Mouse (Mus musculus) left cerebral cortex, postnatal 14 days (tissue): Measurements from ENCODE around the gene Nhlrc1. TPM values are rescaled to one million over a fixed set of nuclear protein-coding genes. Genes with fewer than 3 reads are reported as not detected.

ENCODE experiments used
- DNase-seq, 2 experiments: peaks; one replicate each; pipeline ENCODE4 v3.0.0; 2021 to 2022; ENCODE audit warnings: low spot score in 2 of 2, mixed read lengths in 1 of 2
- intact Hi-C: fragments of 180-260 bp; cut with DNase I; formaldehyde crosslinking; loops from one replicate; pipeline ENCODE4 v1.15.1; 2025
- long read RNA-seq, 2 experiments: library from polyadenylated mRNA; stranded (forward); transcript quantifications; one replicate each; pipeline ENCODE4 v2.0.0; 2021
- total RNA-seq, 2 experiments: library from RNA; stranded (reverse); gene quantifications; 2 replicates each; pipeline ENCODE4 v1.2.3; 2021

Gene Nhlrc1
- 10 to 100 TPM; 13.9 to 15.7 TPM for total RNA-seq
- long read RNA-seq, experiment 1, transcript Nhlrc1-201 (1 exons, 2,294 nt), result major isoform, 32 of 32 reads
- long read RNA-seq, experiment 1, partial matches to known transcripts, result 0 of 32 reads
- long read RNA-seq, experiment 1, other reads (novel, unspliced or antisense), result 0 of 32 reads
- long read RNA-seq, experiment 2, transcript Nhlrc1-201 (1 exons, 2,294 nt), result major isoform, 37 of 37 reads
- long read RNA-seq, experiment 2, partial matches to known transcripts, result 0 of 37 reads
- long read RNA-seq, experiment 2, other reads (novel, unspliced or antisense), result 0 of 37 reads

GRCm38 (mm10) chr13:47014334-47015194 lies at the start of gene Nhlrc1:
Gene Nhlrc1, minus strand, starts transcription at chr13:47014850.
- intact Hi-C loops, result loop anchor here (2.0 to 5.0 kb wide), 2 partner anchors 86 to 287 kb away; partner anchors contain the start of genes Kif13a and Nup153
- DNase-seq, result peak; percentile 82 to 83

- intact Hi-C loops, result no loop called here
- no peak for DNase-seq
These were observed 49.5 kb upstream of the Nhlrc1 start for GRCm38 (mm10) chr13:47063985-47064760.

DNA sequence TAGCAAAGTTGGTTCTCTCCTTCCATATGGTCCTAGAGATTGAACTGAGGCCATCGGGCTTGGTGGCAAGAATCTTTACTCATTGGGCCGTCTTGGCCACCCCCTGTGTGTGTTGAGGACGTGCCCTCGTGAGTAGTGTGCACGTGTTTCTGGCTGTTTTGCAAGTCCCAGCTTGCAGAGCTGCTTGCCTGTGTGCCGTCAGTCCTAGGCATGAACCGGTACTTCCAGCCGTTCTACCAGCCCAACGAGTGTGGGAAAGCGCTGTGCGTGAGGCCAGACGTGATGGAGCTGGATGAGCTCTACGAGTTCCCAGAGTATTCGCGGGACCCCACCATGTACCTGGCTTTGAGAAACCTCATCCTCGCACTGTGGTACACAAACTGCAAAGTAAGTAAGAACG lies 48.1 kb upstream of the Nhlrc1 start:
- no peak for DNase-seq
- intact Hi-C loops, result no loop called here

DNA sequence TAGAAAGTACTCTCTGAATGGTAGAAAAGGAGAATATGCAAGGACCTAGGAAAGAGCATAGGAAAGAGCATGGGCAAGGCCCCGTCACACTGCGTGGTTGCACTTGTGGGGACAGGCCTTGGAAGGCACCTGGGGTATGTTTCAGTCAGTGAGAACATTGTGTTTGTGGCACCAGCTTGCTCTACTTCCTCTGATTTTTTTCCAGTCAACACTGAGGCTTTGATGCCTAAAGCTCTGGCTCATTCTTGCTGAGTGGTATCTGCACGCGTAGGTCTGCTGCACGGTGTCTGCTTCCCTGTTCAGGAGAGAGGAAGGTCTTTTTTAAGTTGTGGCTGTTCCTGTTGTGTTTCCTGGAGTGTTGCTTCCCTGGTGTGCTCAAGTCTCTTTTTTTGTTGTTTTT lies 42.1 kb upstream of the Nhlrc1 start:
- no peak for DNase-seq
- intact Hi-C loops, result no loop called here

DNA sequence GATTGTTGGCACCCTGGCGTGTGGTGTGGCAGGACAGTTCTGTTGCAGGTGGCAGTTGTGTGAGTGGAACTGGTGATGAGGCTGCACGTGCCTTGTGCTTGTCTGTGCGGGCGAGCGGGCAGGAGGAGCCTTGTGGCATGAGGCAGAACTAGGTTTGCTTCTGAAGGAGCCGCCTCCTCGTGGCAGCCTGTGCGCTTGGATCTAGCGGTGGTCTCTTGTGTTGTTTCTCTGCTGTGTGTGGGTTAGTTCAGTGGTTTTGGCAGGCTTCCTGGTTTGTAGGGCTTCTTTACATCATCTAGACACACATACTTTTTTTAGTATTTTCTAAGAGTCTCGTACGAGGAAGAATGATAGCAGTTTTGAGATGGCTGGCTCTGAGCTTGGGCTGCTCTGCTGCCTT lies 41.5 kb upstream of the Nhlrc1 start:
- intact Hi-C loops, result no loop called here
- peak; percentile 76 to 92 for DNase-seq

GRCm38 (mm10) chr13:47053971-47054370 lies 39.3 kb upstream of the Nhlrc1 start:
- intact Hi-C loops, result no loop called here
- DNase-seq, result no peak

DNA sequence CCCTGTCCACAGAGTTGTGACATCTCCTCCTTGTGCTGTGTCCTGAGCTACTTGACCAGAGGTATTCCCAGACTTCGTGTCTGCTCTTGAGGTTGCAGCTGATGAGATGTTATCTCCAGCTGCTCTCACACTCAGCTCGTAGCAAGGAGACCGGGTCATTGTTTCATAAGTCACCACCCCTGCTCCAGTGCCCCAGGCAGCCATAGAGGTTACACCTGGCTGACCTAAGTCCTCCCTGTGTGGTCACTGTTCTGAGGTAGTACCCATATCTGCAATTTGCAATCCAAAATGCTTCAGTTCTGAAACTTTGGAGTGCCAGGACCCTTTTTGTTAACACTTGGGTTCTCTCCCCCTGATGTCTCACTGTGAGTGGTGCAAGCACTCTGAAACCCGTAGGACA lies 35.4 kb upstream of the Nhlrc1 start:
- intact Hi-C loops, result no loop called here
- DNase-seq, result no peak

DNA sequence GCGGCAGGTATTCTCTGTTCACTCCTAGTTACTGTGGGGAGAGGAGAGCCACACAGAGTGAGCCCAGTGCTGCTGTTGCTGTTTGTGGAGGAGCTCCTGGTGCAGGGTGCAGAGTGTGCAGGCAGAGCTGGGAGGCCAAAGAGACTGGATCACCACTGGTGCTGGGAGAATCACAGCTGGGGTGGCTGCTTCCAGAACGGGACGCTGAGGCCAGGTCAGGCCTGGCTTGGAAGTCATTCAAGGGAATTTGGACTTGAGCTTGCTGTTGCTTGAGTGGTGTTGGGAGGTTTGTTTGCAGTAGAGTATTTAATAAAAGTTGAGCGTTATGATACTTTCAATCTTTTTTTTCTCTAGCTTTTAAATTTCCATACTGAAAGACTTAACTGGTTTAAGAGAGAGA lies 33.3 kb upstream of the Nhlrc1 start:
- intact Hi-C loops, result no loop called here
- no peak for DNase-seq

DNA sequence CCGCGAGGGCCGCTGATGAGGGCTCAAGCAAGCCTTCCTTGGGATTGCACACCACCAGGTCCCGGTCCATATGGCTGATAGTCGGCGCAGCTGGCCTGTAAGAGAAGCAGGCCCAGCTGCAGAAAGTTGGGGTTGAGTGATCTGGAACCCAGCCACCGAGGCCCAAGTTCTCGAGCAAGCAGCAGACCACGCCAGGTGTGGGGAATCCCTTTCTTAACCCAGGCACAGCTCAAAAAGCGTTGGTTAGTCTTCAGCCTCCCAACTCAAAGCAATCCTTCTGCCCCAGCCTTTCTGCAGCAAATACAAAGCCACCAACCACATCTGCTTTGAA lies 29.9 kb upstream of the Nhlrc1 start, which contains the start of gene Tpmt:
Gene Tpmt, minus strand, starts transcription at position 121 of the 331 bp plus-strand sequence.
- intact Hi-C loops, result no loop called here
- DNase-seq, result no peak

DNA sequence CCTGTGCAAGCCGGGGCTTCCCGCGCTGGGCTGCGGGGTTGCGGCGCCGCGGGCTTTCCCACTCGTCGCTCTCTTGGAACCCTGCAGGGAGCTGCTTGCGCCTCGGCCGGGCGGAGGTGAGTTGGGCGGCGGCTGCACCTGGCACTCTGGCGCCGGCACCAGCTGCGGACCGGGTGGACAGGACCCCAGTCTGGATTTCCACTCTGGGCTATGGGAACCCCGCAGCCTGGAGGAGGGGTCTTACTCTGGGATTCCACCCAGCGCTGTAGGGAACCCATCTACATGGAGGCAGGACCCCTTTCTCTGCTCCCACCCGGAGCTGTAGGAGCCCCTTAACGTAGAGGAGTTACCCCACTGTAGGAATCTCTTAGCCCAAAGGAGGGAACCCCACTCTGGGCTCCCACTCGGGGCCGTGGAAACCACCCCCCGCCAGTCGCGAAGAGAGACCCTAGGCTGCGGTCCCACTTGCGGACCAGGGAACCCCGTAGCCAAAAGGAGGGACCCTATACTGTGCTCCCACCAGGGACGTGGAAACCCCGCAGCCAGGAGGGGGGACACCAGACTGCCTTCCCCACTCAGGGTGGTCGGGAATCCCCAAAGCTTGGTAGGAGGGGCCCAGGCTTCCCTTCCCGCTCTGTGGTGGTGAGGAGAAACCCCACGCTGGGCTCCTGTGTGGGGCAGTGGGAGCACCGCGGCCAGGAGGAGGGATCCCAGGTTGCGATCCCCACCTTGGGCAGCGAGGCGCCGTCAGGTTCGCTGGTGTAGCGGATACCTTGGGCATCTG lies 29.4 kb upstream of the Nhlrc1 start:
- DNase-seq, result no peak
- intact Hi-C loops, result no loop called here

- intact Hi-C loops, result no loop called here
These were observed 28.5 kb upstream of the Nhlrc1 start, which contains the start of gene Kdm1b for GRCm38 (mm10) chr13:47043030-47043680. Gene Kdm1b, plus strand, starts transcription at chr13:47043499.

GRCm38 (mm10) chr13:47042024-47042633 lies 27.5 kb upstream of the Nhlrc1 start:
- intact Hi-C loops, result no loop called here
- no peak for DNase-seq

More at GRCm38 (mm10) chr13:47043030-47043680, 28.5 kb upstream of the Nhlrc1 start, which contains the start of gene Kdm1b:
- DNase-seq, result peak; percentile 95 to 96

DNA sequence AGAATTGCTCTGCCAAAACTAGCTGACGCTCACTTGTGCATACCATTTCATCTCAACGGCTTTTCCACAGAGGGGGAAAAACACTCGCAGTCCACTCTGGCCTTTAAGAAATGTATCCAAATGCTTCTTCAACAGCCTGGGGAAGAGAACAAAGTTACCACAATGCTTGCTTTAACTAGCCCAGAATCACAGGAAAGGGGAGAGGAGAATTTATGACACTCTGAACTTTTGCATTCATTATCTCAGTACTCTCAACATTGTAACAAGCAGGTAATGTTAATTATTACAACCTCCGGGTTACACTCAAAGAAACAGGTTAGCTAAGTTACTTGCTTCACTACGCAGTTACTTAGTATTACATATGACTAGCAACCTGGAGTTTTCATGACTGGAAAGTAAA lies 25.4 kb upstream of the Nhlrc1 start:
- DNase-seq, result no peak
- intact Hi-C loops, result no loop called here

DNA sequence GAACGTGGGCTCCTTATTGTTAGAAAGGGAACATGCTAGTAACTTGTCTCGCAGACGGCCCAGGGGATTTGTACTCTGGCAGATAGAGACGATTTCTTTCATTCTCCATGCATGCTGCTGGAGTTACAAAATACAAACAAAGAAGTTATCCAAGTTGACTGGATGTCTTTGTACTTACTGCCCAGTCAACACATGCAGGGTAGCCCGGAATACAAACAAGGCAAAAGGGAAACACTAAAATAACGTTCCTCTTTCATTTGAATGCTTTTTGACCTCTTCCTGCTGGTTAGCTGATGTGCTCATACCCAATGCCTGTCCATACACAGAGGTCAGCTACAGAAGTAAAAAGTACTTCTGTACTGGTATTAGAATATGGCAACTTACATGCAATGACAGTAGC lies 23.3 kb upstream of the Nhlrc1 start:
- intact Hi-C loops, result no loop called here
- DNase-seq, result no peak

DNA sequence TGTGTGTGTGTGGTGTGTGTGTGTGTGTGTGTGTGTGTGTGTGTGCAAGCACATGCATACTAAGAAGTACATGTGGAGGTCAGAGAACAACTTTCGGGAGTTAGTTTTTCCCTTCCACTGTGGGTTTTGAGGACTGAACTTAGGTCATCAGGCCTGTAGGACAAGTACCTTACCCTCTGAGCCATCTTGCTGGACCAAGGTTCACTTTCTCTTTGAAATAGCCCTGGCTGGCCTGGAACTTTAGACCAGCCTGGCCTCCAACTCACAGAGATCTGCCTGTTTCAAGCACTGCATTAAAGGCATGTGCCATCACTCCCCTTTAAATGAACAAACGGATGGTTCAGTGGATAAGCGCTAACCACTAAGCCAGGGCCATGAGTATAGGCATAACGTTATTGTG lies 19.0 kb upstream of the Nhlrc1 start:
- intact Hi-C loops, result no loop called here
- DNase-seq, result no peak

- intact Hi-C loops, result no loop called here
- DNase-seq, result no peak
These were observed 15.9 kb upstream of the Nhlrc1 start for GRCm38 (mm10) chr13:47030376-47031107.

- DNase-seq, result no peak
- intact Hi-C loops, result no loop called here
These were observed 6.1 kb upstream of the Nhlrc1 start for GRCm38 (mm10) chr13:47020798-47021197.

DNA sequence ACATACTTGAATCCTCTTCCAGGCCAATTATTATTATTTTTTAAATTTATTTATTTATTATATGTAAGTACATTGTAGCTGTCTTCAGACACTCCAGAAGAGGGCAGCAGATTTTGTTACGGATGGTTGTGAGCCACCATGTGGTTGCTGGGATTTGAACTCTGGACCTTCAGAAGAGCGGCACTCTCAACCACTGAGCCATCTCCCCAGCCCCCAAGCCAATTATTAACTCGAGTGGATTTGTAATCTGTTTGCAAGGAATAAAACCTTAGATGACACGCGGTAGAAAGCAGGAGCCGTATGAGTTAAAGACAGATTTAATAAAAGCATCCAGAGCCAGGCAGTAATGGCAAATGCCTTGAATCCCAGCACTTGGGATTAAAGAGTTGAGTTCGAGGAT lies 5.1 kb upstream of the Nhlrc1 start:
- intact Hi-C loops, result loop anchor here (5.0 kb wide), 1 partner anchor 292 kb away; the partner anchor contains the start of gene Nup153
- no peak for DNase-seq
